Mouse (Mus musculus): ENCODE results near the gene Lmo7.

Gene Lmo7

GRCm38 (mm10) chr14:101964381-101964780 is 234.6 kb downstream of the Lmo7 start:
- no peak for DNase-seq

- DNase-seq = no peak
Observed at GRCm38 (mm10) chr14:101964956-101965355, 235.2 kb downstream of the Lmo7 start.

DNA sequence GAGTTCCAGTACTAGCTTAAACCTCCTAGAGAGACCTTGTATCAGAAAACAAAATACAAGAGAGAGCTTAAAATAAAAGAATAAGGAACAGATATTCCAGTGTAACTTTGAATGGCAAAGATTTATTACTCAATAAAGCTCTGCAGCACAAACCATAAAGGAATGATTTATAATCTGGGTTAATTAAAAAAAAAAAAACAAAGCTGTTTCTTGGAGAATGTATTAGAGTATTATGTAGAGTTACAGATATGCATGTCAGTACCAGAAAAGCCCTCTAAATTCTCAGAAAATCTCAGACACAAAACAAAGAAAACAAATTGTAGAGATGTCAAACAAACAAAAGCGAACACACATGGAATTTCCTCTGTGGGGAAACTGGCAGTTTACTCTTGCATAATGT is 243.0 kb downstream of the Lmo7 start:
- no peak for DNase-seq

DNA sequence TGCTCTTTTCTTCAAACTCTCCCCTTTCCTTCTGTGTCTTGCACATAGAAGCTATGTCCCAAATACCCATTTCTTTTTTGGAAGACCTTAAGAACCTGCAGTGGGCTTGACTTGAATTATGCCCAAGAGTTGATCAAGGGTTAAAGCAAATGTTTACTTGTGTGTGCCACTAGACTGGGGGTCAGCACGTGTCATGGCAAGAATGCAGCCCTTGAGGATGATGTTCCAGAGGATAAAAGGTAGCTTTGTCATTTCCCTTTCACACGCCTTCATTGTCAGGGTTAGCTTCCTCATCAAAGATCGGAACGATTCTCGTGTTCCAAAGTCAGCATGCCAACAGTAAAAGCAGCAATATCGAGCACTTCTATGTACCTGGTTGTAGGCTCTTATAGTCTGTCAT is 243.4 kb downstream of the Lmo7 start:
- no peak for DNase-seq

GRCm38 (mm10) chr14:101976021-101976685 is 246.4 kb downstream of the Lmo7 start:
- DNase-seq = peak; percentile 30

All from cerebellum, adult 8-10 months (tissue).